Mouse (Mus musculus): ENCODE measurements around the gene Mrm1. TPM values are rescaled to one million over a fixed set of nuclear protein-coding genes. Genes with fewer than 3 reads are reported as not detected.
"Not testable (repeated sequence)": the region's sequence is repeated elsewhere in the genome, so short reads cannot be mapped to it uniquely, and the experiment has no call there.

Mrm1 gene
- polyA plus RNA-seq, 1 experiment from 2014 or later = 12.1 TPM

DNA sequence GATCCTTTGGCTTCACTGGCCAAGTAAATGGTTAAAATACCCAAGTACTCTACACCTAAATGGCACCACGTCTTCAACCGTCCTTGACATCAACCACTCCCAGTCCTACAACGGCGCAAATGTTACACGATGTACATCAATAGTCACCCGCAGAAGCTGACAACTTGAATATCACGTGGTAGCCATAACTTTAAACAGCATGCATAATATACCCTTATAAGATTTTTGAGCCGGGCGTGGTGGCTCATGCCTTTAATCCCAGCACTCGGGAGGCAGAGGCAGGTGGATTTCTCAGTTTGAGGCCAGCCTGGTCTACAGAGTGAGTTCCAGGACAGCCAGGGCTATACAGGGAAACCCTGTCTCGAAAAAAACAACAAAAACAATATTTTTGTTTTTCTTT lies 10.2 kb upstream of the Mrm1 start:
- peak overlapping the region; percentile 83 for H3K27ac ChIP-seq (ENCODE audit: low read length)
- H3K36me3 ChIP-seq (ENCODE audit: control insufficient read depth, insufficient read depth, low read length); ATAC-seq (ENCODE audit: insufficient read depth, low FRiP score); H3K27me3 ChIP-seq (ENCODE audit: control insufficient read depth, insufficient read depth, low read length); H3K9me3 ChIP-seq (replicated peaks; ENCODE audit: control insufficient read depth, low read length): not testable (repeated sequence)
- H3K9ac ChIP-seq (ENCODE audit: low read length) = peak overlapping the region; percentile 91
- H3K4me2 ChIP-seq (ENCODE audit: low read depth, low read length) = peak overlapping the region; percentile 95
- peaks cover 20% of the 10 kb centered on the region for H3K4me1 ChIP-seq (ENCODE audit: control insufficient read depth, insufficient read depth, low read length)
- WGBS = 60% methylated on average over 11 of the region's 11 CpGs
- H3K4me3 ChIP-seq (replicated peaks; ENCODE audit: low read length) = peak overlapping the region; percentile 91

GRCm38 (mm10) chr11:84828516-84829399 lies 9.4 kb upstream of the Mrm1 start, which contains the start of gene Dhrs11:
Dhrs11 (minus strand) TSS chr11:84828994.
- under 1% methylated on average over 62 of the region's 62 CpGs for WGBS
- peak within 1 kb of the TSS; percentile 91 for H3K9ac ChIP-seq (ENCODE audit: low read length)
- peaks cover 20% of the 10 kb centered on the region for H3K4me1 ChIP-seq (ENCODE audit: control insufficient read depth, insufficient read depth, low read length)
- H3K27ac ChIP-seq (ENCODE audit: low read length) = peak within 1 kb of the TSS; percentile 83
- H3K27me3 ChIP-seq (ENCODE audit: control insufficient read depth, insufficient read depth, low read length) = no peaks in the 10 kb centered on the region
- H3K4me2 ChIP-seq (ENCODE audit: low read depth, low read length) = peak within 1 kb of the TSS; percentile 95
- peak within 1 kb of the TSS; percentile 91 for H3K4me3 ChIP-seq (replicated peaks; ENCODE audit: low read length)
- H3K36me3 ChIP-seq (ENCODE audit: control insufficient read depth, insufficient read depth, low read length) = 0 out of 2 replicates have a peak, but pooled peaks cover 3% of the 10 kb centered on the region
- ATAC-seq (ENCODE audit: insufficient read depth, low FRiP score) = peak; percentile 97
- no peaks in the 10 kb centered on the region for H3K9me3 ChIP-seq (replicated peaks; ENCODE audit: control insufficient read depth, low read length)

GRCm38 (mm10) chr11:84827901-84828503 lies 8.7 kb upstream of the Mrm1 start:
- Histone ChIP-seq H3K9me3 (replicated peaks; ENCODE audit: control insufficient read depth, low read length) (no peaks in the 10 kb centered on the region), H3K27me3 (ENCODE audit: control insufficient read depth, insufficient read depth, low read length) (no peaks in the 10 kb centered on the region), H3K9ac (ENCODE audit: low read length) (peak overlapping the region; percentile 91), H3K4me2 (ENCODE audit: low read depth, low read length) (peak overlapping the region; percentile 95), H3K4me3 (replicated peaks; ENCODE audit: low read length) (peak overlapping the region; percentile 91), H3K27ac (ENCODE audit: low read length) (peak overlapping the region; percentile 64; the same call in 1 of the 2 replicates), H3K4me1 (ENCODE audit: control insufficient read depth, insufficient read depth, low read length) (peaks cover 27% of the 10 kb centered on the region), H3K36me3 (ENCODE audit: control insufficient read depth, insufficient read depth, low read length) (no peaks in the 10 kb centered on the region)
- ATAC-seq (ENCODE audit: insufficient read depth, low FRiP score) = no peak
- 43% methylated on average over 3 of the region's 3 CpGs for WGBS

DNA sequence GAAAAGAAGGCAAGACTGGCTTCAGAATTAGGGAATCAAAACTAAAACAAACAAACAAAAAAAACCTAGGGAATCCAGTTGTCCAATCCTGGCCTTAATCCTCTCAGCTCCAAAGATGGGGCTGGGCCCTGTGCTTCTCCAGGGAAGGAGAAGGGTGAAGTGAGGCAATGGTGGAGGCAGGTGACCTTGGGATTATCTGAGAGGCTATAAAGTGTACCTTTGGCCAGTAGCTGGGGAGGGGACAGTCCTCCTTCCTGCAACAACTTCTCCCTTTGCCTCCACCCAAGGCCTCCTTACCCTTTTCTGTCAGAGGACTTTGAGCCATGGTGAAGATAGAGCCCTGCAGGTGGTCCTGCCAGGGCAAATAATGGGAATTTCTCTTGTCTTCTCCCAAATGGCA lies 8.2 kb upstream of the Mrm1 start:
- Histone ChIP-seq H3K27ac (ENCODE audit: low read length) (no peak overlapping the region), H3K4me3 (replicated peaks; ENCODE audit: low read length) (no peak overlapping the region), H3K36me3 (ENCODE audit: control insufficient read depth, insufficient read depth, low read length) (no peaks in the 10 kb centered on the region), H3K9me3 (replicated peaks; ENCODE audit: control insufficient read depth, low read length) (no peaks in the 10 kb centered on the region), H3K4me2 (ENCODE audit: low read depth, low read length) (no peak overlapping the region), H3K27me3 (ENCODE audit: control insufficient read depth, insufficient read depth, low read length) (no peaks in the 10 kb centered on the region), H3K9ac (ENCODE audit: low read length) (no peak overlapping the region), H3K4me1 (ENCODE audit: control insufficient read depth, insufficient read depth, low read length) (peaks cover 29% of the 10 kb centered on the region)
- ATAC-seq (ENCODE audit: insufficient read depth, low FRiP score) = no peak

- Histone ChIP-seq H3K4me1 (ENCODE audit: control insufficient read depth, insufficient read depth, low read length) (peaks cover 29% of the 10 kb centered on the region), H3K27ac (ENCODE audit: low read length) (0 out of 2 replicates have a peak overlapping the region, but pooled peaks have one; percentile 40), H3K9ac (ENCODE audit: low read length) (no peak overlapping the region), H3K4me3 (replicated peaks; ENCODE audit: low read length) (no peak overlapping the region), H3K9me3 (replicated peaks; ENCODE audit: control insufficient read depth, low read length) (no peaks in the 10 kb centered on the region), H3K27me3 (ENCODE audit: control insufficient read depth, insufficient read depth, low read length) (no peaks in the 10 kb centered on the region), H3K4me2 (ENCODE audit: low read depth, low read length) (no peak overlapping the region), H3K36me3 (ENCODE audit: control insufficient read depth, insufficient read depth, low read length) (no peaks in the 10 kb centered on the region)
- ATAC-seq (ENCODE audit: insufficient read depth, low FRiP score) = no peak
- 58% methylated on average over 3 of the region's 3 CpGs for WGBS
These were observed 6.9 kb upstream of the Mrm1 start for GRCm38 (mm10) chr11:84826185-84826584.

DNA sequence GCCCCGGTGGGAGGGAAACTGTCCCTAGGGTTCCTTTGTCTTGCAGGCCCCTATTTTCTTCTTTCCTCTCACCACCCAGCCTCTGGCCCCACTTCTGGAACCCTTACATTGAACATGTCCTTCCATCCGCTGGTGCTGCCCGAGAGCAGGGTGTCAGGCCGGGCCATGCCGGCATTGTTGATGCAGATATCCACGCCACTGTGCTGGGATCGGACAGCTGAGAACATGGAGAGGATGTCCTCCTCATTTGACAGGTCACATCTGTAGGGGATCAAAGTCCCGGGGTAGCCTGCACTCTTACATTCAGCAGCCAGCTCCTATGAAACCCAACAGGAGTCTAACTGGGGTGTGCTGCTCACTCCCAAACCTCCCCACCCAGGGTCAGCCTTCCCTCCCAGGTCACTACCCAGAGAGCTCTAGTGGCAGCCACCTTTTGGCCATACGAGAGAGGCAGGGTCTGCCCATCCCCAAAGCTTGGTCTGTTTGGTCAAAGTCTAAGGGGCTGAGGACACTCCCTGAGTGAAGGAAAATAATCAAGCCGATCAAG lies 6.0 kb upstream of the Mrm1 start:
- 80% methylated on average over 10 of the region's 10 CpGs for WGBS
- H3K36me3 ChIP-seq (ENCODE audit: control insufficient read depth, insufficient read depth, low read length) = no peaks in the 10 kb centered on the region
- no peak overlapping the region for H3K4me3 ChIP-seq (replicated peaks; ENCODE audit: low read length)
- ATAC-seq (ENCODE audit: insufficient read depth, low FRiP score) = no peak
- no peaks in the 10 kb centered on the region for H3K9me3 ChIP-seq (replicated peaks; ENCODE audit: control insufficient read depth, low read length)
- H3K4me2 ChIP-seq (ENCODE audit: low read depth, low read length) = no peak overlapping the region
- H3K9ac ChIP-seq (ENCODE audit: low read length) = no peak overlapping the region
- no peaks in the 10 kb centered on the region for H3K27me3 ChIP-seq (ENCODE audit: control insufficient read depth, insufficient read depth, low read length)
- H3K27ac ChIP-seq (ENCODE audit: low read length) = no peak overlapping the region
- H3K4me1 ChIP-seq (ENCODE audit: control insufficient read depth, insufficient read depth, low read length) = peaks cover 29% of the 10 kb centered on the region

DNA sequence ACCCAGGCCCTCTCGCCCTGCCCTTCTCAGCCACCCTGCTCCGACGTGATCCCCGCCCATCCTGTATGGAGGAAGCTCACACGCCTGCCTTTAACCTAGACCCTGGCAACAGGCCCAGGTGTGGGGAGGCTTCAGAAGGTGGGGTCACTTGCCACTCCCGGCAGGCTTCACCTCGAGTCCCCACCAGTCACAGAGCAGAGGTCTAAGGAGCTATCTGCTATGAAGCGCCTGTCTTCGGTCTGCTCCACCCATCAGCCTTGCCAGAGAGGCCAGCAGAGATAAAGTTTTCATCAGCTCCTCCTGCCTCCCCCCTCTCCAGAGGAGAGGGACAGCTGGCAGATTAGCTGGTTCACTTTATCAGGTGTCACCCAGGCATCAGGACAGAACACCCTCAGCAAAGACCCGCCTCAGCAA lies 4.2 kb upstream of the Mrm1 start:
- Histone ChIP-seq H3K4me1 (ENCODE audit: control insufficient read depth, insufficient read depth, low read length) (peaks cover 28% of the 10 kb centered on the region), H3K27me3 (ENCODE audit: control insufficient read depth, insufficient read depth, low read length) (no peaks in the 10 kb centered on the region), H3K36me3 (ENCODE audit: control insufficient read depth, insufficient read depth, low read length) (no peaks in the 10 kb centered on the region), H3K27ac (ENCODE audit: low read length) (no peak overlapping the region), H3K4me2 (ENCODE audit: low read depth, low read length) (no peak overlapping the region), H3K4me3 (replicated peaks; ENCODE audit: low read length) (no peak overlapping the region), H3K9me3 (replicated peaks; ENCODE audit: control insufficient read depth, low read length) (no peaks in the 10 kb centered on the region), H3K9ac (ENCODE audit: low read length) (0 out of 2 replicates have a peak overlapping the region, but pooled peaks have one; percentile 41)
- ATAC-seq (ENCODE audit: insufficient read depth, low FRiP score) = peak; percentile 39
- WGBS = 32% methylated on average over 10 of the region's 10 CpGs

- Histone ChIP-seq H3K27ac (ENCODE audit: low read length) (no peak overlapping the region), H3K36me3 (ENCODE audit: control insufficient read depth, insufficient read depth, low read length) (no peaks in the 10 kb centered on the region), H3K27me3 (ENCODE audit: control insufficient read depth, insufficient read depth, low read length) (no peaks in the 10 kb centered on the region), H3K4me3 (replicated peaks; ENCODE audit: low read length) (no peak overlapping the region), H3K9ac (ENCODE audit: low read length) (no peak overlapping the region; the same call in 1 of the 2 replicates), H3K9me3 (replicated peaks; ENCODE audit: control insufficient read depth, low read length) (no peaks in the 10 kb centered on the region), H3K4me1 (ENCODE audit: control insufficient read depth, insufficient read depth, low read length) (peaks cover 24% of the 10 kb centered on the region), H3K4me2 (ENCODE audit: low read depth, low read length) (no peak overlapping the region)
- no peak for ATAC-seq (ENCODE audit: insufficient read depth, low FRiP score)
- WGBS = 77% methylated on average over 5 of the region's 5 CpGs
These were observed 3.2 kb upstream of the Mrm1 start for GRCm38 (mm10) chr11:84822487-84822886.

Measured in stomach, embryonic 16.5 days (tissue).